Mouse (Mus musculus): ENCODE measurements around the gene Thegl.

- TF ChIP-seq GATA1 (IDR thresholded peaks at IDR 0.05; ENCODE audit: borderline replicate concordance, low read length) (no peak), FLI1 (IDR thresholded peaks at IDR 0.05; ENCODE audit: low read length) (no peak)
Observed at GRCm38 (mm10) chr5:76974207-76974553, 41.6 kb upstream of the Thegl start.

All from megakaryocyte, embryonic 14.5 days (primary cell).